Mouse (Mus musculus) layer of hippocampus, adult 18-20 months (tissue): ENCODE measurements around the gene Tiparp. TPM values are rescaled to one million over a fixed set of nuclear protein-coding genes. Genes with fewer than 3 reads are reported as not detected.

Experiments
- DNase-seq, 2 experiments: peaks; one replicate each; pipeline ENCODE4 v3.0.0; 2022; ENCODE audit warnings: low spot score in 2 of 2
- total RNA-seq, 2 experiments: library from RNA; stranded (reverse); gene quantifications; 2 replicates each; pipeline ENCODE4 v1.2.3; 2021

Tiparp gene
- total RNA-seq, 2 experiments from 2014 or later: 17.2 to 19.8 TPM

DNA sequence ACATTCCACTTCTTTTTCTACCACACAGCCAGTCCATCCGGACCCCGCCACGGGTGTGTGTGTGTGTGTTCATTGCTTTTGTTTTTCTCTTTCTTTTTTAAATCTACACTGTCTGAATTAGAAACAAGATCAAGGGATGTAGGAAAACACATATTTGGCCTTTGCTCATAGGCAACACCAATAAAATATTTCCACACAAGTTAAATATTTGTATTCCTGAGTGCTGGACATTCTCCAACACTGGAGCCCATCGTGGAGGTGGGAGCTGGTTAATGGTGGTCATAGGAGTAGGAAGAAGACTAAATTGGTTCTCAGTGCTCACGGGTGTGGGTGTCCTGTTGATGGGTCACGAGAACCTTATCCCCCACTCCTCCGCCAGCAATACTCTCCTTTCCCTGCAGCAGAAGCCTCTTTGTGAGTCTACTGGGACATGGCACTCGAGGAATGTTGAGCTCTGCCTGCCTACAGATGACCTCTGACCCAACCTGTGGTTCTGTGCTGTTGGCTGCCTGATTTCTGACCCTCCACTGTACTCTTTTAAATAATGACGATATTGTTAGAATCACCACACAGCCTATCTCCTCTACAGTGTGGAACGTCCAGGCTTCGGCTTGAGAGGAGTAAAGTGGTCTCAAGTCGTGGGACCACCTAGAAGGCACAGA, 51.2 kb downstream of the Tiparp start:
- no peak for DNase-seq

GRCm38 (mm10) chr3:65581596-65581995, 53.4 kb downstream of the Tiparp start:
- no peak for DNase-seq

DNA sequence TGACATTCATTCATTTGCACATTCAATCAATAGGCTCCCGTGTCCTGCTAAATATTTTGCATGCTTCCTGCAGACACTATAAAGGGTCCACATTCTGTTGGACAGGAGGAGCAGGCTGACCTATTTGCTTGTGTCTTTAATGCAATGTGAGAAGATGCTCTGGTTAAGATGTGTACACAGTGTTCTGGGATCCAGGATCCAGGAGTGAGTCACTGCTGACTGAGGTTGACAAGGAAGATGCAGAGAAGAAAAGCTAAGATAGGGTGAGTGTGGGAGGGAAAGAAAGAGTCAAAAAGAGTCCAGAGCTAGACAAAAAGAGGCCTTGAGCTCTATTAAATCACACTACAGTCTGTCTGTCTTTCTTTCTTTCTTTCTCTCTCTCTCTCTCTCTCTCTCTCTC, 56.1 kb downstream of the Tiparp start:
- DNase-seq: no peak

GRCm38 (mm10) chr3:65585291-65585690, 57.1 kb downstream of the Tiparp start:
- DNase-seq: no peak

GRCm38 (mm10) chr3:65585823-65586482, 57.7 kb downstream of the Tiparp start:
- DNase-seq: no peak

GRCm38 (mm10) chr3:65586483-65586905, 58.3 kb downstream of the Tiparp start:
- peak; percentile 51 to 69 for DNase-seq

DNA sequence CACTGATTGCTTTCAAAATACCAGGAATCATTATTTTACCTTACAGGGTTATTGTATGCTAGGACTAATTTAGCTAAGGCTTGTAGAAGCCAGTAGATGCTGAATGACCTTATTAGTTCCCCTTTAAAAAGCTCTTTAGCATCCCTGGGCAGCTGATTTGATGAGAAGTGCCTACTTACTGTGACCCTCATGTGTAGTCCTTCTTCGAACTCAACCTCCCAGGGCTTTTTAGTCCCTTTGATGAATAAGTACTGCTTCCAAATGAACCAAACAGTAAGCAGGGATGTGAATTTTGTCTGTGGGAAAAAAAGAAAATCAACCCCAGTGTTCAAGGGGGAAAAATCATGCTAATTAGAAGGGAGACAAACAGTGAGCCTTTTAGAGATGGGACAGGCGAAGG, 58.8 kb downstream of the Tiparp start:
- DNase-seq: no peak

DNA sequence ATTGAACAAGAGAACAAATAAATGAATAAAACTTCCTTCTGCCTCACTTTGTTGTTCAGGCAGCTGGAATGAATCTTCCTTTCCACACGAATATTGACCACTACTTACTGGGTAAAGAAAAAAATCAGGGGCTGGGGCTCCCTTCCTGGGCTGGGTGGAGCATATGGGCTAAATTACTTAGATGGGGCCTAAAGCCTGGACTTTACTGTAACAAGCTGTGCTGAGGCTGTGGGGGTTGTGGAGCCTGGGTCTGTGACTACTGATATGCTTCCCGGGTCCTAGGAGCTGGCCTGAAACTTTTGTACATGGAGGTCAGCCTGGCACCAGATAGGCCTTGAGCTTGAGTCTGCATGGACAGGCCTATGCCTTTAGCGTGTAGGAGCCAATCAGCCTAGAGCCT, 60.2 kb downstream of the Tiparp start:
- DNase-seq: no peak

- DNase-seq: no peak
Measured at GRCm38 (mm10) chr3:65592850-65593249, 64.6 kb downstream of the Tiparp start.

DNA sequence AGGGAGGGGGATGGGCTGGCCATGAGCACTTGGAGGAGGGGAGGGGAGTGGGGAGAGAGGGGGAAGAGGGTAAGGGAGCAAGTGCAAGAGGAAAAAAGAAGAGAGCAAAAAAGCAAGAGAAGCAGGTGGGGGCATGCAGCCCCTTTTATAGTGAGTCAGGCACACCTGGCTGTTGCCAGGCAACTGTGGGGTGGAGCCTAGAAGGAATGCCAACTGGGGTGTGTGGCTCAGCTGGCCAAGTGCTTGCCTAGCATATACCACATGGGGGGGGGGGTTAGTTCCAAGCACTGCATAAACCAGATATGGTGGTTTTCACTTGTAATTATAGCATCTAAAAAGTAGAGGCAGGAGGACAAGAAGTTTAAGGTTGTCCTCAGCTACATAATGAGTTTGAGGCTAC, 66.3 kb downstream of the Tiparp start:
- DNase-seq: no peak

DNA sequence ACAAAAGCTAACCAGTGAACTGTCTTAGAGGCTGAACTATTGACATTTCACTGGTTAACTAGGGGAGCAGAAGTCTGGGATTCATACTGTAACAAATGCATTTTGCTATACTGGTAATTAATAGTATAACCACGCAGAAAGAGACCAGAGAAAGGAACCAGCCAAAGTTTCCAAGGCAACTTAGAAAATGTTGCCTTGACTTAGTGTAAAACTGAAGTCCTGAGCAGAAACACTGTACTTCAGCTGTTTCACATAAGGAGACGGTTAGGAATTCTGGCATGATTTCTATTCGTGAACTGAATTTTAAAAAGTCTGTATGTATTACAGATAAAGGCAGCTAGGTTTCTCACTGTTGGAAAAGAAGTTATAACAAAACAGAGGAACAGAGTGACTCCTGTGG, 67.0 kb downstream of the Tiparp start:
- DNase-seq: no peak

- DNase-seq: no peak
Measured at GRCm38 (mm10) chr3:65598071-65598830, 70.0 kb downstream of the Tiparp start.

DNA sequence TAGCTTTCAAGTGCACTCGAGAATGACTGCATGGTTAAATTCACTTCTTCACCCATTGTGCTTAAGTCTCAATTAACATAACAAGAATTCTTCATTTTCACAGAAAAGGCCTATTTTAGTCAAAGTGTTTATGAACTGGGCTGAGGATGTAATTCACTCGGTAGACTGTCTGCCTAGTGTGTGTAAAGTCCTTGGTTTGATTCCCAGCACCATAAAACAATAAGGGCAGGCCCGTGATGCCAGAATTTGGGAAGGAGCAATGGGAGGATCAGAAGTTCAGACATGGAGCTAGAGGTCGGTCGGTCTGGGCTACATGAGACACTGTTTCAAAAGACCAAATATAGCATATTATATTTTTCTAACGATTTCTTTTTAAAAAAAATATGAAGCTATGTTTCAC, 70.9 kb downstream of the Tiparp start:
- DNase-seq: no peak

DNA sequence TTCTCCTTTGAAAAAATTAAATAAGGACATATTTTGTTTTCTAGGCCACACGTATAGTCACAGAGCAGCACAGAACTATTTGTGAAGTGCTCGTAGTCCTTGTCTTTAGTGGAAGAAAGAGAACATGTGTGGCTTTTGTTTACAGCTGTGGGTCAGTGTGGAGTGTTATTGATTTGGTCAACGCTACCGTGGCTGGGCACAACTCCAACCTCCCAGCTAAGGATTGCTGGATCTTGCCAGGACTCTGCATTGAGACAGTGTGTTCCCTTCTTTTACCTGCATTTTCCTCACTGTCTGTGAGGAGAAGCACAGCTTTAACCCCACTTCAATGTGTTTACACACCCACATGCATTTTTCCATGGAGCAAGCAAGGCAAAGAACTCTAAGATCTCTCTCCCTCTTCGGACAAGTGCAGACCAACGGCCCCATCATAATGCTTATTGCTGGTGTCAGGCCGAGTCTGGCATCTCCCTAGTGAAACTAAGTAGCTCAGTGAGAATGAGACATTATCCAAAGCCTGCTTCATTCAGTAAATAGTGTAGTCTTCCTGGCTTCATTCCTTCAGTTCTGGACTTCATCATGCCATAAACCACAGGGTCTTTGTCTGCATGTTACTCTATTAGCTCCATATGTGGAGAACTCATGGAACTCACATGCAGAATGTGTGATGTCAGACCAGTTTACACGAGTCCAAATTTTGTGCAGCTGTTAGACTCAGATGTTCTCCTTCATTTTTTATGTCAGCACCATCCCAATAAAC, 73.3 kb downstream of the Tiparp start:
- DNase-seq: no peak

- DNase-seq: peak in 1 of 2 experiments; percentile 17
Measured at GRCm38 (mm10) chr3:65603392-65604055, 75.3 kb downstream of the Tiparp start.

Other genes with a start within 250 kb of the Tiparp start
- 100 to 1,000 TPM; 110 to 115 TPM for gene Ssr3, start 135.8 kb upstream of the Tiparp start, total RNA-seq
- gene Lekr1, start 137.8 kb downstream of the Tiparp start, total RNA-seq: 1 to 10 TPM; 4.3 to 6.3 TPM